Mouse (Mus musculus): Measurements from ENCODE around the gene Cop1. TPM values are rescaled to one million over a fixed set of nuclear protein-coding genes. Genes with fewer than 3 reads are reported as not detected.

Cop1 gene
- polyA plus RNA-seq, 1 experiment = 95.1 TPM

DNA sequence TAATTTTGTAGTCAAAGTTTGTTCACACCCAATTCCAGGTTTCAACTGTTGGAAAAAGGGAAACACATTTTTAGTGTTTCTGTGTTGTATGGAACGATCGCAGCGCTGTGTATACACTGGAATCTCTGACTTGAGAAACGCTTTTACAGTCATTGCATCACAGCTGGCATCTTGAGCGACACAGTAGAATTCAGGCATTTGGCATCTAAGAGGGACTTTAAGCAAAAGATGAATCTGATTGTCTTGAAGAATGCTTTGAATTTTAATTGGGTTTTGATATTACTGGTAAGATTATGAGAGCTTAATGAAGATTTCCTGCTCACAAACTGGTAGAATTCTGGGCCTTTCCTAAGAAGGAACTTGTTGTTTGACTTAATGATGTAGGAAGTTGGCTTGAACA lies 1.3 kb downstream of the Cop1 start:
- Histone ChIP-seq H3K4me1 (ENCODE audit: control insufficient read depth, insufficient read depth, low read length) (peaks cover 2% of the 10 kb centered on the region), H3K27ac (ENCODE audit: insufficient read depth, low read length) (no peak overlapping the region), H3K4me3 (ENCODE audit: insufficient read depth, low read length) (peak overlapping the region; percentile 89)
- TF ChIP-seq CTCF (IDR thresholded peaks at IDR 0.05; ENCODE audit: extremely low read depth, insufficient read depth, low read length) (no peak), POLR2A (IDR thresholded peaks at IDR 0.05; ENCODE audit: extremely low read depth, insufficient read depth, low read length) (no peak)

DNA sequence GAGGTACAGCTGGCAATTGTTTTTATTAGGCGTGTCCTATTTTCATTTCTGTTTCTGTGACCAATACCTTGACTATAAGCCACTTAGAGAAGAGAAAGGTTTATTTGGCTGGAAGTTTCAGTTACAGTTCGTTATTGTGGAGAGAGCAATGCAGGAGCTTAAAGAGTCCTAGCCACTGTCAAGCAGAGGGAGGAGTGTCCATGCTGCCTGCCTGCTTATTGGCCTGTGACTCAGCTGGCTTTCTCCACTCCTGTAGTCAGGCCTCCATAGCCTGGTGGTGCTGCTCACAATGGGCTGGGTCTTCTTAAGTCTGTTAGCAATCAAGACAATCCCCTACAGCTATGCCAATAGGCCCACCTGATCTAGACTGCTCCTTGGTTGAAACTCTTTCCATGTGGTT lies 2.4 kb downstream of the Cop1 start:
- Histone ChIP-seq H3K4me3 (ENCODE audit: insufficient read depth, low read length) (no peak overlapping the region; the same call in 1 of the 2 replicates), H3K27ac (ENCODE audit: insufficient read depth, low read length) (no peak overlapping the region), H3K4me1 (ENCODE audit: control insufficient read depth, insufficient read depth, low read length) (peaks cover 2% of the 10 kb centered on the region)
- TF ChIP-seq CTCF (IDR thresholded peaks at IDR 0.05; ENCODE audit: extremely low read depth, insufficient read depth, low read length) (no peak), POLR2A (IDR thresholded peaks at IDR 0.05; ENCODE audit: extremely low read depth, insufficient read depth, low read length) (no peak)

DNA sequence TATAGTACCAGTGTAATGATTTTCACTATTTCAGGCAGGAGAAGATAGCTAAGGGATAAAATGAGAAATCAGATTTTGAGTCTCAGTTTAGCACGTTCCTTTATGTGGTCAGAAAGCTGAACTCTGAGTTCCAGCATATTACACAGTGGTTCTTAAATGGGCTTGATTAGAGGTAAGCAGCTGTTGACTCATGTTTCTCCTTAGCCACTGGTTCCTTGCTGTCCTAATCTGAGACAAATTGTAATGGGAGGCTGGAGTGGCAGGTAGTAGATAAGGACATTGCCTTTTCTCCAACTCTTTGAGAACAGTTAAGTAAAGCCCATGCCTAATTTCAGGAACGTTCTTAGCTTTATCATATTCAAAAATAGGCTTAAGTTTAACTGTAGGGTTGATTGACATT lies 3.6 kb downstream of the Cop1 start:
- TF ChIP-seq POLR2A (IDR thresholded peaks at IDR 0.05; ENCODE audit: extremely low read depth, insufficient read depth, low read length) (no peak), CTCF (IDR thresholded peaks at IDR 0.05; ENCODE audit: extremely low read depth, insufficient read depth, low read length) (no peak)
- Histone ChIP-seq H3K4me3 (ENCODE audit: insufficient read depth, low read length) (no peak overlapping the region), H3K4me1 (ENCODE audit: control insufficient read depth, insufficient read depth, low read length) (peaks cover 2% of the 10 kb centered on the region), H3K27ac (ENCODE audit: insufficient read depth, low read length) (no peak overlapping the region)

DNA sequence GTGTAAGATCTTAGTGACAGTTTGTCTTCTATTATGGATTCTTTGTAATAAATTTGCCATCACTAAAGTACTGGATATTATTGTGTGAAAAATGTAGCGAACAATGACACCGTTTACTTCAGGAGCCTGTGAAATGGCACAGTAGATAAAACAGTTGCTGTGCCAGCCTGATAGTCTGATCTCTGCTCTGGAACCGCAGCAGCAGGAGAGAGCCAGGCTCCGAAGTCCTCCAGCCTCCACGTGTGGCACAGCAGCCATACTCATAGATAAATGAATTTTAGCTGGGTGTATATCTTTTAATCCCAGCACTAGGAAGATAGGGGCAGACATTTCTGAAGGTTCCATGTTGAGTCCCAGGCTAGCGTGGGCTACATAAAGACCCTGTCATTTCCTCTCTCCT lies 6.0 kb downstream of the Cop1 start:
- TF ChIP-seq CTCF (IDR thresholded peaks at IDR 0.05; ENCODE audit: extremely low read depth, insufficient read depth, low read length) (no peak), POLR2A (IDR thresholded peaks at IDR 0.05; ENCODE audit: extremely low read depth, insufficient read depth, low read length) (no peak)
- no peak overlapping the region for H3K27ac ChIP-seq (ENCODE audit: insufficient read depth, low read length)
- H3K4me1 ChIP-seq (ENCODE audit: control insufficient read depth, insufficient read depth, low read length) = peaks cover 2% of the 10 kb centered on the region
- H3K4me3 ChIP-seq (ENCODE audit: insufficient read depth, low read length) = no peak overlapping the region

DNA sequence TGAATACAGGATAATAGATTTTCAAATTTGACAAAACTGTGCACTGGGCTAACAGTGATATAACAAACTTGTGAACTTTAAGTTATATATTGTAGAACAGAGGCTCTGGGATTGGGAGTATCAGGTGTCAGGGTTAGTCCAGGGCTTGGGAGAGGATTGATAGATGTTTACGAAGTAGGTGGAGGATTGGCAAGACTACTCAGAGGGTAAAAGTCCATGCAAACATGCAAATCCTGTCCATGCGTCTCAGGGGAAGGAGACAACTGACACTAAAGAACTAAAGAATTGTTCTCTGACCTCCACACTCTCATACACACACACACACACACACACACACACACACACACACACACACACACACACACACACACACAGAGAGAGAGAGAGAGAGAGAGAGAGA lies 18.2 kb downstream of the Cop1 start:
- Histone ChIP-seq H3K27ac (ENCODE audit: insufficient read depth, low read length) (no peak overlapping the region), H3K4me1 (ENCODE audit: control insufficient read depth, insufficient read depth, low read length) (no peaks in the 10 kb centered on the region), H3K4me3 (ENCODE audit: insufficient read depth, low read length) (no peak overlapping the region)
- TF ChIP-seq CTCF (IDR thresholded peaks at IDR 0.05; ENCODE audit: extremely low read depth, insufficient read depth, low read length) (no peak), POLR2A (IDR thresholded peaks at IDR 0.05; ENCODE audit: extremely low read depth, insufficient read depth, low read length) (no peak)

DNA sequence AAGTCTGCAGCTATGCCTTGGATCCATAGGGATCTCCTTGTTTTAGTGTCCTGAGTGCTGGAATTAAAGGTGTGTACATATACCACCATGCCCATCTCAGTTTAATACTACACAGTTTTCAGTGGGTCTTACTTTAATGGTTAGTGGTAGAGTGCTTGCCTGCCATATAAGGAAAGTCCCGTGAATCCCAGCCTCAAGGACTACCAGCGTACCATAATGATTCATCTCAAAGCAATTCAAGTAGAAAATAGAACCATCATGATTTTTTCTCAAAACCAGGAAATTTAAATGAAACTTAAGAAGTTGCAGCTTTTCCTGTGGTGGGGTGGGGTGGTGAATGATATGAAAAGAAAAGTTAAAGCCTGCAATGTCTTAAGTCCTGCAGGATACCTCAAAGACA lies 21.0 kb downstream of the Cop1 start:
- Histone ChIP-seq H3K4me1 (ENCODE audit: control insufficient read depth, insufficient read depth, low read length) (no peaks in the 10 kb centered on the region; the same call in 1 of the 2 replicates), H3K4me3 (ENCODE audit: insufficient read depth, low read length) (no peak overlapping the region), H3K27ac (ENCODE audit: insufficient read depth, low read length) (no peak overlapping the region)
- no peak for TF ChIP-seq POLR2A (IDR thresholded peaks at IDR 0.05; ENCODE audit: extremely low read depth, insufficient read depth, low read length)
- no peak for TF ChIP-seq CTCF (IDR thresholded peaks at IDR 0.05; ENCODE audit: extremely low read depth, insufficient read depth, low read length)

DNA sequence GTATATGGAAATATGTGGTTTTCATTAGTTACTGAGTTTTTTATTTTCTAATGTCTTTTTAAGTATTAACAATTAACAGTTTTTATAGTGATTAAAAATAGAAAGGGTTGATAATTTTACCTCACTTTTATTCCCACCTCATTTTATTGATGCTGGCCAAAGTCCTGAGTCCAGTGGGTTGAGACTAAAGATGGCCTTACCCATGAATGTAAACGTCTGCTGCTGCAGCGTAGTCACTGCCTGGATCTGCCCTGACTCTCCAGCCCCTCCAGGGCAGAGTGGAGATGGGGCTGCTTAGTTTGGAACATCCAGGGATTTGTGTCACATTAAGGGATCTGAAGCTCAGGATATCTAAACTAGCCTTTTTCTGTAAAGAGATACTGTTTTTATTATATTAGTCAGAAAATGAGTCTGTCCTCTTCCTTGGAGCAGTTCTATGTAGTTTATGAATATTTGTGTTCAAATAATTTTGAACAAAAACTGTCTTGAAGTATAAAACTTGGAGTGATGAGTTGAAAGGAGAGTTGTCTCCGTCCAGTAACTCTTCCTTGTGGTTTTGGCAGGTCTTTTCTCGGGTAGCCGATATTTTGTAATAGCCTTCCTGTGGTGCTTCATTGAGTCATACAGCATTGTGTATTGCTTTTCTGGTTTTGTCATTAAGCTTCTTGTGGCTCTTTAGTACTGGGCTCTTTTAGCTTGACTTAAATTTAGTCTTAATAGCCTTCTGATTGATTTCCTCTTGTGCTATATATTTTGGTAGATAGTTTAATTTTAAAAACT lies 23.0 kb downstream of the Cop1 start:
- no peak for TF ChIP-seq CTCF (IDR thresholded peaks at IDR 0.05; ENCODE audit: extremely low read depth, insufficient read depth, low read length)
- no peak for TF ChIP-seq POLR2A (IDR thresholded peaks at IDR 0.05; ENCODE audit: extremely low read depth, insufficient read depth, low read length)

DNA sequence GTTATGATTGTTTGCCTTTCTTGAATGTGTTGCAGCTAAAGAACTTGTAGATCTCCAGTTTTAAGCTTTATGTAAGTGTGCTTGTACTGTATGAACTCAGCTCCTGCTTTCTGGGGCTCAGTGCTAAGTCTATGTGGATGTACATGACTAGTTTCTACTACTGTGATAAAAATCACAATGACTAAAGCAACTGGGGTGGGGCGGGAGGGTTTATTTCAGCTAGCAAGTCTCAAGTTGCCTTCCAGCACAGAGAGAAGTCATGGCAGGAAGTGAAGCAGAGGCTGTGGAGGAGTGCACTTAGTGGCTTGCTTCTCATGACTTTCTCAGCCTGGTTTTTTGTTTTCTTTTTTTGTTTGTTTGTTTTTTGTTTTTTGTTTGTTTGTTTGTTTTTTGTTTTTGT lies 24.4 kb downstream of the Cop1 start:
- Histone ChIP-seq H3K27ac (ENCODE audit: insufficient read depth, low read length) (no peak overlapping the region), H3K4me3 (ENCODE audit: insufficient read depth, low read length) (no peak overlapping the region), H3K4me1 (ENCODE audit: control insufficient read depth, insufficient read depth, low read length) (no peaks in the 10 kb centered on the region; the same call in 1 of the 2 replicates)
- TF ChIP-seq POLR2A (IDR thresholded peaks at IDR 0.05; ENCODE audit: extremely low read depth, insufficient read depth, low read length) (no peak), CTCF (IDR thresholded peaks at IDR 0.05; ENCODE audit: extremely low read depth, insufficient read depth, low read length) (no peak)

More for the DNA sequence above, 23.0 kb downstream of the Cop1 start:
- no peak overlapping the region for H3K4me3 ChIP-seq (ENCODE audit: insufficient read depth, low read length)
- H3K4me1 ChIP-seq (ENCODE audit: control insufficient read depth, insufficient read depth, low read length) = no peaks in the 10 kb centered on the region; the same call in 1 of the 2 replicates
- no peak overlapping the region for H3K27ac ChIP-seq (ENCODE audit: insufficient read depth, low read length)

DNA sequence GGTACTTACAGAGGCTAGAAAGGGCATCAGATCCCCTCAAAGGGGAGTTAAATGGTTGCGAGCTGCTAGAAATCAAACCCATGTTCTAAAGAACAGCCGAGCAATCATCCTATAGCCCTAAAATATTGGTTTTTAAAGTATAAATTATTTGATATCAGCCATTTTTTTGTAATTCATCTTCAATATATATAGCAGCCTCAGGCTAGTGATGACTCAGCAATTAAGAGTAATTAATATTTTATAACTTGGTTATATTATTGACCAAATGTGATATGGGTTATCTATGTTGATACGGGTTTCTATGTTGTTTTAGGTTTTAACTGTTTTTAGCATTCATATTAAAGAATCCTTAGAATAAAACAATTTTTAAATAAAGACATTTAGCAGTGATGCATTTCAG lies 31.7 kb downstream of the Cop1 start:
- Histone ChIP-seq H3K4me3 (ENCODE audit: insufficient read depth, low read length) (no peak overlapping the region), H3K4me1 (ENCODE audit: control insufficient read depth, insufficient read depth, low read length) (no peaks in the 10 kb centered on the region; the same call in 1 of the 2 replicates), H3K27ac (ENCODE audit: insufficient read depth, low read length) (no peak overlapping the region)
- no peak for TF ChIP-seq POLR2A (IDR thresholded peaks at IDR 0.05; ENCODE audit: extremely low read depth, insufficient read depth, low read length)
- no peak for TF ChIP-seq CTCF (IDR thresholded peaks at IDR 0.05; ENCODE audit: extremely low read depth, insufficient read depth, low read length)

DNA sequence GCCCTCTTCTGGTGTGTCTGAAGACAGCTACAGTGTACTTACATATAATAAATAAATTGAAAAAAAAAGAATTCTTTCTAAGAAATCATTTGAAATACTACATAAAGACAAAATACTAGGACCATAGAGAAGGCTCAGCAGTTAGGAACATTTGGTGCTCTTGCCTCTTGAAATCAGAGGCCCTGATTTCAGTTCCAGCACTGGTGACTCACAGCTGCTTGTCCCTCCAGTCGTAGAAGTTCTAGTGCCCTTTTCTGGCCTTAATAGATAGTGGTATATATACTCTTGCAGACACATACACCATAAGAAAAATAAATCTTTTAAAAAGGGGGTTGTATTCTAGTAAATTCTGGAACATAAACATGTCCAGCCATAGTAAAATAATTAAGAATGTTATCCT lies 48.0 kb downstream of the Cop1 start:
- Histone ChIP-seq H3K4me3 (ENCODE audit: insufficient read depth, low read length) (no peak overlapping the region), H3K27ac (ENCODE audit: insufficient read depth, low read length) (no peak overlapping the region), H3K4me1 (ENCODE audit: control insufficient read depth, insufficient read depth, low read length) (no peaks in the 10 kb centered on the region)
- TF ChIP-seq POLR2A (IDR thresholded peaks at IDR 0.05; ENCODE audit: extremely low read depth, insufficient read depth, low read length) (no peak), CTCF (IDR thresholded peaks at IDR 0.05; ENCODE audit: extremely low read depth, insufficient read depth, low read length) (no peak)
